Mouse (Mus musculus): ENCODE measurements around the gene Smim5.

DNA sequence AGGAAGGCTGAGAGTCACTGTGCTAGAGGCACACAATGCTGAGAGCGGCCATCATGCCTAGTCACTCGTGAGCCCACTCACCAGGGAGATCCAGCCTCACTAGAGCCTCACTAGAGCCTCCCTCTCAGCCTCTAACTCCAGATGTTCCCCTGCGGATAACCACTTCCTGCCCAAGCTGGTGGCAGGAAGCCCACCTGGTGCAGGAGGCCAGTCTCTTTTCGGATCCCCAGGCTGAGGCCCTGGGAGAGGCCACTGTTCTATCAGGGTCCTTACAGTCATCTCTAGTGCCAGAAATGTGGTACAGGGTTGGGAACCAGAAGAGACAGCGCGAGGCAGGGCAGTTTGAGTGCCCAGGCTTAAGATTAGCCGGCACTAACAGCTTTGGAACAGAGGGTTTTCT lies 1.3 kb upstream of the Smim5 start:
- TF ChIP-seq POLR2A (IDR thresholded peaks at IDR 0.05; ENCODE audit: low read depth, low read length) (no peak), CTCF (conservative IDR thresholded peaks at IDR 0.05; ENCODE audit: insufficient read depth, insufficient read length, low read depth, low read length) (no peak)

Measured in kidney, adult 2 months (tissue).